Mouse (Mus musculus): Measurements from ENCODE around the gene Kctd21.
A peak's percentile ranks its signal among the peaks of the same experiment; 100 is the strongest.

Kctd21 gene

GRCm38 (mm10) chr7:97324342-97324741, 7.8 kb upstream of the Kctd21 start:
- no peak for DNase-seq (ENCODE audit: low spot score)

GRCm38 (mm10) chr7:97325156-97325985, 6.8 kb upstream of the Kctd21 start:
- no peak for DNase-seq (ENCODE audit: low spot score)

- no peak for DNase-seq (ENCODE audit: low spot score)
Observed at GRCm38 (mm10) chr7:97327376-97327775, 4.8 kb upstream of the Kctd21 start.

- DNase-seq (ENCODE audit: low spot score): no peak
Observed at GRCm38 (mm10) chr7:97328891-97329588, 3.1 kb upstream of the Kctd21 start.

GRCm38 (mm10) chr7:97329676-97330075, 2.5 kb upstream of the Kctd21 start:
- DNase-seq (ENCODE audit: low spot score): no peak

GRCm38 (mm10) chr7:97330931-97331645, 1.0 kb upstream of the Kctd21 start:
- no peak for DNase-seq (ENCODE audit: low spot score)

- no peak for DNase-seq (ENCODE audit: low spot score)
Observed at GRCm38 (mm10) chr7:97332667-97333041, 527 bp downstream of the Kctd21 start.

- DNase-seq (ENCODE audit: low spot score): no peak
Observed at GRCm38 (mm10) chr7:97333113-97333898, 1.2 kb downstream of the Kctd21 start.

GRCm38 (mm10) chr7:97334406-97334805, 2.3 kb downstream of the Kctd21 start:
- DNase-seq (ENCODE audit: low spot score): no peak

- no peak for DNase-seq (ENCODE audit: low spot score)
Observed at GRCm38 (mm10) chr7:97336678-97337077, 4.6 kb downstream of the Kctd21 start.

- no peak for DNase-seq (ENCODE audit: low spot score)
Observed at GRCm38 (mm10) chr7:97338593-97338992, 6.5 kb downstream of the Kctd21 start.

GRCm38 (mm10) chr7:97339623-97340022, 7.5 kb downstream of the Kctd21 start:
- DNase-seq (ENCODE audit: low spot score): no peak

GRCm38 (mm10) chr7:97340907-97341849, 9.1 kb downstream of the Kctd21 start:
- no peak for DNase-seq (ENCODE audit: low spot score)

- no peak for DNase-seq (ENCODE audit: low spot score)
Observed at GRCm38 (mm10) chr7:97342961-97343360, 10.8 kb downstream of the Kctd21 start.

- DNase-seq (ENCODE audit: low spot score): no peak
Observed at GRCm38 (mm10) chr7:97344655-97345054, 12.5 kb downstream of the Kctd21 start.

GRCm38 (mm10) chr7:97345229-97345871, 13.2 kb downstream of the Kctd21 start:
- DNase-seq (ENCODE audit: low spot score): peak; percentile 71

GRCm38 (mm10) chr7:97346111-97346821, 14.1 kb downstream of the Kctd21 start:
- no peak for DNase-seq (ENCODE audit: low spot score)

- no peak for DNase-seq (ENCODE audit: low spot score)
Observed at GRCm38 (mm10) chr7:97346822-97347166, 14.7 kb downstream of the Kctd21 start.

- DNase-seq (ENCODE audit: low spot score): no peak
Observed at GRCm38 (mm10) chr7:97347464-97347863, 15.3 kb downstream of the Kctd21 start.

- no peak for DNase-seq (ENCODE audit: low spot score)
Observed at GRCm38 (mm10) chr7:97348318-97348717, 16.2 kb downstream of the Kctd21 start.
